Mouse (Mus musculus): Measurements from ENCODE around the gene Map4. TPM values are rescaled to one million over a fixed set of nuclear protein-coding genes. Genes with fewer than 3 reads are reported as not detected.
"Not testable (repeated sequence)": the region's sequence is repeated elsewhere in the genome, so short reads cannot be mapped to it uniquely, and the experiment has no call there.

Gene Map4
- polyA plus RNA-seq, 2 experiments: 7.7 to 13.5 TPM

DNA sequence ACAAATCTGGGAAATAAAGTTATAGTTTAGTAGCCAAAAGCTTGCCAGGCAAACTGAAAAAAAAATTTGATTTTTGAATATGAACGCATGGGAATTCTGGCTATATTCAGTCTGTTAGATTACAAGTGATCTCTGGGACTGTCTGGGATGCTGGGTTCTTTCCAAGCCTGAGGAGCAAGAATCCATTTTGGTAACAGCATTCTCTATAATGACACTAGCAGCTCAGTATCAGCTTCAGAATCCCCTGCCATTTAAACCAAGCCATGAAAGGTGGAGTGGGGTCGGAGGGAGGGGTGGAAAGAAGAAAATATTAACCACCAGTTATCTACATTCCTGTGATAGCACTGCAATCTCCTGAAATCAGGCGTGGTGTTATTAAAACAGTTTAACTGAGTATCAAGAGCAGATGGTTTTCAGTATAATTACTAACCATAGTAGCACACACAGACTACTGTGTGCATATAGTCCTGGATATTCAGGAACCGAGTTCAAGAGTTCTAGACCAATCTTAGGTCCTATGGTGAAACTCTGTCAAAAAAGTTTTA, 38.6 kb downstream of the Map4 start:
- Histone ChIP-seq H3K27ac (no peak overlapping the region), H3K9ac (replicated peaks) (no peak overlapping the region), H3K4me2 (ENCODE audit: low read depth) (no peak overlapping the region), H3K27me3 (ENCODE audit: control insufficient read depth, insufficient read depth, low read length) (no peaks in the 10 kb centered on the region), H3K36me3 (replicated peaks; ENCODE audit: control insufficient read depth, insufficient read depth, low read depth) (no peaks in the 10 kb centered on the region), H3K4me1 (replicated peaks; ENCODE audit: control insufficient read depth in 2 of 2, insufficient read depth in 2 of 2, low read length in 1 of 2) (0 out of 4 replicates have a peak, but pooled peaks cover 0 to 4% of the 10 kb centered on the region in 2 experiments), H3K4me3 (ENCODE audit: insufficient read depth in 1 of 2, low read depth in 2 of 2, low read length in 2 of 2) (no peak overlapping the region), H3K9me3 (ENCODE audit: control insufficient read depth, low read length) (no peaks in the 10 kb centered on the region)
- WGBS (ENCODE audit: insufficient replicate concordance): 39% methylated on average over 4 of the region's 4 CpGs
- no peak for TF ChIP-seq CTCF (IDR thresholded peaks at IDR 0.05; ENCODE audit: low read depth)
- TF ChIP-seq EP300 (IDR thresholded peaks at IDR 0.05; ENCODE audit: low read depth): no peak
- ATAC-seq (ENCODE audit: insufficient read depth) (no peak), DNase-seq (ENCODE audit: low read depth in 3 of 3, low spot score in 3 of 3) (no peak)

DNA sequence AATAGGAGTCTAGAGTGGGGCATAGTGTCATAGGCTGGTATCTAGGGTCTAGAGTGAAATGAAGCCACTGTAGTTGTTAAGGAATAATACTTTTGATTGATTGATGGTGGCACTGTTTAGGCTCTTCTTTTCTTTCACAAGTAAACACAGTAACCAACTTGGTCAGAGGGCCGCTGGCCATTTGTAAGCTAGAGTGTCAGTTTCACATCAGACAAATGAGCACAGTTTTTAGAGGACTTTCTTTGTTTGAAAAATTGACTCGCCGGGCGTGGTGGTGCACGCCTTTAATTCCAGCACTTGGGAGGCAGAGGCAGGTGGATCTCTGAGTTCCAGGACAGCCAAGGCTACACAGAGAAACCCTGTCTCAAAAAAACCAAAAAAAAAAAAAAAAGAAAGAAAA, 40.5 kb downstream of the Map4 start:
- H3K4me1 ChIP-seq (replicated peaks; ENCODE audit: control insufficient read depth in 2 of 2, insufficient read depth in 2 of 2, low read length in 1 of 2); H3K4me2 ChIP-seq (ENCODE audit: low read depth); H3K27ac ChIP-seq; H3K4me3 ChIP-seq (ENCODE audit: insufficient read depth in 1 of 2, low read depth in 2 of 2, low read length in 2 of 2); H3K36me3 ChIP-seq (replicated peaks; ENCODE audit: control insufficient read depth, insufficient read depth, low read depth); ATAC-seq (ENCODE audit: insufficient read depth); H3K27me3 ChIP-seq (ENCODE audit: control insufficient read depth, insufficient read depth, low read length); DNase-seq (ENCODE audit: low read depth in 3 of 3, low spot score in 3 of 3); H3K9me3 ChIP-seq (ENCODE audit: control insufficient read depth, low read length); H3K9ac ChIP-seq (replicated peaks): not testable (repeated sequence)
- 62% methylated on average over 5 of the region's 5 CpGs for WGBS (ENCODE audit: insufficient replicate concordance)

DNA sequence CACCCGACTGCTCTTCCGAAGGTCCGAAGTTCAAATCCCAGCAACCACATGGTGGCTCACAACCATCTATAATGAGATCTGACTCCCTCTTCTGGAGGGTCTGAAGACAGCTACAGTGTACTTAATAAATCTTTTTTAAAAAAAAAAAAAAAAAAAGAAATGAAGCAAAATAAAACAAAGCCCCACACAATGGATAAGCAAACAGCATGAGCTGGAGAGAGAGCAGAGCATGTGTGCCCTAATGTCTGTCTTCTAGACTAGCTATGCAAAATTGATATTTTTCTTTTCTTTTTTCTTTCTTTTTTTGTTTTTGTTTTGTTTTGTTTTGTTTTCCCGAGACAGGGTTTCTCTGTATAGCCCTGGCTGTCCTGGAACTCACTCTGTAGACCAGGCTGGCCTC, 49.0 kb downstream of the Map4 start:
- not testable (repeated sequence) for H3K4me3 ChIP-seq (ENCODE audit: insufficient read depth in 1 of 2, low read depth in 2 of 2, low read length in 2 of 2); H3K27me3 ChIP-seq (ENCODE audit: control insufficient read depth, insufficient read depth, low read length); H3K4me1 ChIP-seq (replicated peaks; ENCODE audit: control insufficient read depth in 2 of 2, insufficient read depth in 2 of 2, low read length in 1 of 2); H3K36me3 ChIP-seq (replicated peaks; ENCODE audit: control insufficient read depth, insufficient read depth, low read depth); H3K9ac ChIP-seq (replicated peaks); H3K27ac ChIP-seq; ATAC-seq (ENCODE audit: insufficient read depth); H3K4me2 ChIP-seq (ENCODE audit: low read depth); DNase-seq (ENCODE audit: low read depth in 3 of 3, low spot score in 3 of 3); H3K9me3 ChIP-seq (ENCODE audit: control insufficient read depth, low read length)
- 79% methylated on average over 4 of the region's 4 CpGs for WGBS (ENCODE audit: insufficient replicate concordance)

DNA sequence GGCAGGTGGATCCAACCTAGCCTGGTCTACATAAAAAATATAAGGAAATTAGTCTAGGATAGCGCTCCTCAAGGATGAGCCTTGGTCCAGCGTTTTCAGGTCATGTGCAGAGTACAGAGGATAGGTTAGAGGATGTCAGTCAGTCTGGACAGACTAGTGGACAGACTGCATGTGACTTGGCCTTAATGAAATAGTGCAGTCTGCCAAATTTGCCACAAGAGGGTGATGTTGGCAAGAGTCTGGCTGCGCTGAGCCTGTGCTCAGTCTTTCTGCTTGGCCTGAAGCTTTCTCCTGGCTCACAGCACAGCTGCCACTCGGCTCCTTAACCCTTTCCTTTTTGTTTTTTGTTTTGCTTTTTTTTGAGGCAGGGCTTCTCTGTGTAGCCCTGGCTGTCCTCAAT, 54.2 kb downstream of the Map4 start:
- Histone ChIP-seq H3K4me2 (ENCODE audit: low read depth) (no peak overlapping the region), H3K4me1 (replicated peaks; ENCODE audit: control insufficient read depth in 2 of 2, insufficient read depth in 2 of 2, low read length in 1 of 2) (no peaks in the 10 kb centered on the region), H3K9ac (replicated peaks) (no peak overlapping the region), H3K27ac (no peak overlapping the region), H3K9me3 (ENCODE audit: control insufficient read depth, low read length) (no peaks in the 10 kb centered on the region), H3K4me3 (ENCODE audit: insufficient read depth in 1 of 2, low read depth in 2 of 2, low read length in 2 of 2) (no peak overlapping the region), H3K27me3 (ENCODE audit: control insufficient read depth, insufficient read depth, low read length) (no peaks in the 10 kb centered on the region), H3K36me3 (replicated peaks; ENCODE audit: control insufficient read depth, insufficient read depth, low read depth) (no peaks in the 10 kb centered on the region)
- ATAC-seq (ENCODE audit: insufficient read depth): no peak; the same call in 1 of the 2 replicates
- no peak for TF ChIP-seq EP300 (IDR thresholded peaks at IDR 0.05; ENCODE audit: low read depth)
- peak; percentile 82 for TF ChIP-seq CTCF (IDR thresholded peaks at IDR 0.05; ENCODE audit: low read depth)
- 19% methylated on average over 4 of the region's 4 CpGs for WGBS (ENCODE audit: insufficient replicate concordance)
- DNase-seq (ENCODE audit: low read depth in 3 of 3, low spot score in 3 of 3): peak; percentile 14 to 20 (median 14)

DNA sequence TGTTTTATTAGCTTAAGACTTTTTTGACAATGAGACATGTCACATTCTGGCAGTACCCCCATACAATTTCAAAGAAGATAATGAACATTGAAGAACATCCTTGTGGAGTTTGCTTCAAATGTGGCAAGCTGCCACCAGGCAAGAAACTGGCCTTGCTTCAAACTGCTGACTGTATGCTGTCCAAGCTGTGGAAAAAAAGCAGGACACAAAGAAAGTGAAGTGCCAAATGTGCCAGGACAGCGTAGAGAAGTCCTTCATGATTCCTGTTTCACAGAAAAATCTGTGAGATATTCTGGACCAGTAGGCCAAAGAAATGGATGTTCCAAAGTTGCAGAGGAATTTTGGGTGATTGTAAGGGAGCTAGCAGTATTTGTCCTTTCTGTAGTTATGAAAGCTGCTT, 57.8 kb downstream of the Map4 start:
- ATAC-seq (ENCODE audit: insufficient read depth) (no peak), DNase-seq (ENCODE audit: low read depth in 3 of 3, low spot score in 3 of 3) (no peak)
- H3K9me3 ChIP-seq (ENCODE audit: control insufficient read depth, low read length): no peaks in the 10 kb centered on the region
- 84% methylated on average over 1 of the region's 1 CpGs for WGBS (ENCODE audit: insufficient replicate concordance)
- no peaks in the 10 kb centered on the region for H3K27me3 ChIP-seq (ENCODE audit: control insufficient read depth, insufficient read depth, low read length)
- TF ChIP-seq EP300 (IDR thresholded peaks at IDR 0.05; ENCODE audit: low read depth) (no peak), CTCF (IDR thresholded peaks at IDR 0.05; ENCODE audit: low read depth) (no peak)
- H3K9ac ChIP-seq (replicated peaks): no peak overlapping the region
- no peaks in the 10 kb centered on the region for H3K4me1 ChIP-seq (replicated peaks; ENCODE audit: control insufficient read depth in 2 of 2, insufficient read depth in 2 of 2, low read length in 1 of 2)
- H3K27ac ChIP-seq: no peak overlapping the region
- H3K4me3 ChIP-seq (ENCODE audit: insufficient read depth in 1 of 2, low read depth in 2 of 2, low read length in 2 of 2): no peak overlapping the region
- H3K4me2 ChIP-seq (ENCODE audit: low read depth): no peak overlapping the region
- H3K36me3 ChIP-seq (replicated peaks; ENCODE audit: control insufficient read depth, insufficient read depth, low read depth): no peaks in the 10 kb centered on the region

Measured in liver, embryonic 14.5 days (tissue).